Mouse (Mus musculus): ENCODE results near the gene Hrk.

Hrk gene

GRCm38 (mm10) chr5:118160691-118161090 lies 3.8 kb upstream of the Hrk start:
- no peak for DNase-seq (ENCODE audit: low read depth, low spot score)

GRCm38 (mm10) chr5:118165462-118165861 lies 1.0 kb downstream of the Hrk start:
- no peak for DNase-seq (ENCODE audit: low read depth, low spot score)

GRCm38 (mm10) chr5:118167561-118167995 lies 3.1 kb downstream of the Hrk start:
- no peak for DNase-seq (ENCODE audit: low read depth, low spot score)

GRCm38 (mm10) chr5:118169222-118170221 lies 5.1 kb downstream of the Hrk start:
- peak; percentile 35 for DNase-seq (ENCODE audit: low read depth, low spot score)

- peak; percentile 63 for DNase-seq (ENCODE audit: low read depth, low spot score)
Measured at GRCm38 (mm10) chr5:118170888-118171529, 6.6 kb downstream of the Hrk start.

GRCm38 (mm10) chr5:118171665-118172064 lies 7.2 kb downstream of the Hrk start:
- peak; percentile 27 for DNase-seq (ENCODE audit: low read depth, low spot score)

GRCm38 (mm10) chr5:118172078-118172723 lies 7.8 kb downstream of the Hrk start:
- peak; percentile 41 for DNase-seq (ENCODE audit: low read depth, low spot score)

GRCm38 (mm10) chr5:118174310-118175009 lies 10.0 kb downstream of the Hrk start:
- peak; percentile 7 for DNase-seq (ENCODE audit: low read depth, low spot score)

GRCm38 (mm10) chr5:118175137-118175536 lies 10.7 kb downstream of the Hrk start:
- peak; percentile 33 for DNase-seq (ENCODE audit: low read depth, low spot score)

GRCm38 (mm10) chr5:118177640-118178039 lies 13.2 kb downstream of the Hrk start:
- DNase-seq (ENCODE audit: low read depth, low spot score), result no peak

- DNase-seq (ENCODE audit: low read depth, low spot score), result no peak
Measured at GRCm38 (mm10) chr5:118186903-118187633, 22.6 kb downstream of the Hrk start.

- DNase-seq (ENCODE audit: low read depth, low spot score), result no peak
Measured at GRCm38 (mm10) chr5:118188356-118188755, 23.9 kb downstream of the Hrk start.

- DNase-seq (ENCODE audit: low read depth, low spot score), result no peak
Measured at GRCm38 (mm10) chr5:118190491-118190890, 26.0 kb downstream of the Hrk start.

- DNase-seq (ENCODE audit: low read depth, low spot score), result no peak
Measured at GRCm38 (mm10) chr5:118192221-118192620, 27.8 kb downstream of the Hrk start.

GRCm38 (mm10) chr5:118197421-118197820 lies 33.0 kb downstream of the Hrk start:
- no peak for DNase-seq (ENCODE audit: low read depth, low spot score)

GRCm38 (mm10) chr5:118199670-118200069 lies 35.2 kb downstream of the Hrk start:
- no peak for DNase-seq (ENCODE audit: low read depth, low spot score)

GRCm38 (mm10) chr5:118204675-118205440 lies 40.4 kb downstream of the Hrk start:
- DNase-seq (ENCODE audit: low read depth, low spot score), result no peak

- no peak for DNase-seq (ENCODE audit: low read depth, low spot score)
Measured at GRCm38 (mm10) chr5:118205852-118206251, 41.4 kb downstream of the Hrk start.

- no peak for DNase-seq (ENCODE audit: low read depth, low spot score)
Measured at GRCm38 (mm10) chr5:118214012-118214411, 49.6 kb downstream of the Hrk start.

Measured in CD4-positive, CD25-positive, alpha-beta regulatory T cell, adult 2 months (primary cell).